Mouse (Mus musculus): ENCODE results near the gene Pgm5. TPM values are rescaled to one million over a fixed set of nuclear protein-coding genes. Genes with fewer than 3 reads are reported as not detected.

Pgm5 gene
- polyA plus RNA-seq, 1 experiment from 2014 or later, result 1.8 TPM

DNA sequence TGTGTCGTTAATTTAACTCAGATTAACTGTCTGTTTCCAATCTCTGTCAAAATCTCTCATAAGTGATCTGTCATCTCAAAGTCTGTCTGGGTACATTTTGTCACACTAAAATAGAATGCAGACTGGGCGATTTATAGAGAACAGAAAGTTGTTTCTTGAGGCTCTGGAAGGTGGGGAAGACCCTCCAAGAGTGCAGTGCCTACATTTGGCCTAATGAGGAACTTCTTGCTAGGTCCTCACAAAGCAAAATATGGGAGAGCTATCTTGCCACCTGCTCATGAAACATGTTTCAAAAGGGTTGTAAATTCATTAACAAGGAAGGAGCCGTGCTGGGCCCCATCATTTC is 107.2 kb downstream of the Pgm5 start:
- Histone ChIP-seq H3K9ac (ENCODE audit: low read depth, low read length) (no peak overlapping the region), H3K36me3 (ENCODE audit: control insufficient read depth, insufficient read depth, low read length) (no peaks in the 10 kb centered on the region), H3K27me3 (ENCODE audit: control insufficient read depth, insufficient read depth, low read length) (no peaks in the 10 kb centered on the region), H3K4me2 (replicated peaks; ENCODE audit: low read depth, low read length) (no peak overlapping the region), H3K4me3 (ENCODE audit: low read length) (no peak overlapping the region), H3K27ac (ENCODE audit: low read depth, low read length) (no peak overlapping the region), H3K4me1 (ENCODE audit: control insufficient read depth, insufficient read depth, low read length) (peaks cover 10% of the 10 kb centered on the region), H3K9me3 (ENCODE audit: control insufficient read depth, low read length) (no peaks in the 10 kb centered on the region)
- 75% methylated on average over 3 of the region's 3 CpGs for WGBS
- ATAC-seq (ENCODE audit: low FRiP score, low TSS enrichment), result no peak

DNA sequence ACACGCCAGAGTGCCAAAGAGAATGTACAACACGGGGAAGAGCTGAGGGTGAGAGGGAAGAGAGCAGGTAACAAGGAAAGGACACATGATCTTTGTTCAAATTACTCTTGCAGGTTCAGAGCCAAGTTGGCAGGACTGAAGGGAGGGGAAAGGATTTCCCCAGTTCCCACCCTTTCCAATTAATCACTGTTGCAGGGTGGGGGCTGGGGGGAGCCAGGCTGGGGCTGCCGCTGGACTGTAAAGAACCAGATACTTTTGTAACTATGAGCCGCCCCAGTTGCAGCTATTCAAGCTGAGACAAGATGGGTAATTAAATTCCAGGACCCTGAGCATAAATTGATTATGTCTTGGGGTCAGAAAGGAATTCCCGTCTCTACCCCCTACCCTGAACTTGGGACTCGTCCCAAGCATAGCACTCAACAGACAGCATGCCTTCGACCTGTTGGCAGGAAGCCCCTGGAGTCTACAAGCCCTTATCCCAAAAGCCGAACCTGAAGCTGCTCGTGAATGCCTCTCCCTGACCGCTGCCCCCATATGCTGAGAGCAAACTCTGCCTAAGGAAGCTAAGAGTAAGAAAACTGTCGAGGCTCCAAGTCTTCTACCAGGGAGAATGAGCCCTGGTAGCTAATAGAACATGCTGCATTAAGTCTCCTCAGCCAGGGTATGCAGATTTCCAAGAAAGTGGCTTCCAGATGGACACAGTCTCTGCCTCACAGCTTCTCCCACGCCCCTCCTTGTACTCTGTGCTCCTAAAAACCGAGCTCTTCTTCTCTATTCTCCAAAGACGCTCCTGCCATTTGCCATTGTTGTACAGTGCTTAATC is 107.8 kb downstream of the Pgm5 start:
- H3K9ac ChIP-seq (ENCODE audit: low read depth, low read length), result no peak overlapping the region
- H3K4me1 ChIP-seq (ENCODE audit: control insufficient read depth, insufficient read depth, low read length), result peaks cover 10% of the 10 kb centered on the region
- H3K36me3 ChIP-seq (ENCODE audit: control insufficient read depth, insufficient read depth, low read length), result no peaks in the 10 kb centered on the region
- peak; percentile 89 for ATAC-seq (ENCODE audit: low FRiP score, low TSS enrichment)
- H3K9me3 ChIP-seq (ENCODE audit: control insufficient read depth, low read length), result no peaks in the 10 kb centered on the region
- H3K27me3 ChIP-seq (ENCODE audit: control insufficient read depth, insufficient read depth, low read length), result no peaks in the 10 kb centered on the region
- 23% methylated on average over 14 of the region's 14 CpGs for WGBS
- no peak overlapping the region for H3K4me3 ChIP-seq (ENCODE audit: low read length)
- H3K4me2 ChIP-seq (replicated peaks; ENCODE audit: low read depth, low read length), result no peak overlapping the region; the same call in 1 of the 2 replicates
- peak overlapping the region; percentile 32; the same call in 1 of the 2 replicates for H3K27ac ChIP-seq (ENCODE audit: low read depth, low read length)

DNA sequence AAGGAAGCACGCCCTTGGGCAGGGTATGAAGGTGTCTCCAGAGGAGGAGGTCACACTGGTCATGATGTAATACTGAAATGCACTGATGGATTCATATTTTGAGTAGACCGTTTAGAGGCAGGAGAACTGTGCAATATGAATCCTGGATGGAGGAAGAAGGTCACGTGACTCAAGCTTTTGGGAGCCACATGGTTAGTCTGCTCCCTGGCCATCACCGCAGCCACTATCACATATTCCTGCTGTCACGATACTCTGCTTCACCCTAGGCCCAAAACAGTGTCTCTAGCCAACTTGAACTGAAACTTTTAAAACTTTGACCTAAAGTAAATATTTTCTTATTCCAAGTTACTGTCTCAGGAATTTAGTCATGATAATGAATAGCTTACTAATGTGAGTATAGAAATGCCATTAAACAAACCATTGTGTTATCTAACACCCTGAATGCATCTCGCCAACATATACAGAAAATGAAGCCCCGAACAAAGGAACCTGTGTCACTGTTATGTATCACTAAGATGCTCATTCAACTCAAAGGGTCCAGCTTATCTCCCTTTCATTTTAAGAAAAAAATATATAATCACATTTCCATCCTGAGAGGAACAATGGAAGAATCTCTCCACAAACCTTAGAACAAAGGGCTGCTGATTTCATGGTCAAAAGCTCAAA is 108.6 kb downstream of the Pgm5 start:
- Histone ChIP-seq H3K4me2 (replicated peaks; ENCODE audit: low read depth, low read length) (no peak overlapping the region), H3K36me3 (ENCODE audit: control insufficient read depth, insufficient read depth, low read length) (no peaks in the 10 kb centered on the region), H3K27me3 (ENCODE audit: control insufficient read depth, insufficient read depth, low read length) (no peaks in the 10 kb centered on the region), H3K27ac (ENCODE audit: low read depth, low read length) (peak overlapping the region; percentile 32; the same call in 1 of the 2 replicates), H3K9me3 (ENCODE audit: control insufficient read depth, low read length) (no peaks in the 10 kb centered on the region), H3K4me1 (ENCODE audit: control insufficient read depth, insufficient read depth, low read length) (peaks cover 10% of the 10 kb centered on the region), H3K9ac (ENCODE audit: low read depth, low read length) (no peak overlapping the region), H3K4me3 (ENCODE audit: low read length) (no peak overlapping the region)
- peak; percentile 39; the same call in 1 of the 2 replicates for ATAC-seq (ENCODE audit: low FRiP score, low TSS enrichment)
- WGBS, result 76% methylated on average over 7 of the region's 7 CpGs

DNA sequence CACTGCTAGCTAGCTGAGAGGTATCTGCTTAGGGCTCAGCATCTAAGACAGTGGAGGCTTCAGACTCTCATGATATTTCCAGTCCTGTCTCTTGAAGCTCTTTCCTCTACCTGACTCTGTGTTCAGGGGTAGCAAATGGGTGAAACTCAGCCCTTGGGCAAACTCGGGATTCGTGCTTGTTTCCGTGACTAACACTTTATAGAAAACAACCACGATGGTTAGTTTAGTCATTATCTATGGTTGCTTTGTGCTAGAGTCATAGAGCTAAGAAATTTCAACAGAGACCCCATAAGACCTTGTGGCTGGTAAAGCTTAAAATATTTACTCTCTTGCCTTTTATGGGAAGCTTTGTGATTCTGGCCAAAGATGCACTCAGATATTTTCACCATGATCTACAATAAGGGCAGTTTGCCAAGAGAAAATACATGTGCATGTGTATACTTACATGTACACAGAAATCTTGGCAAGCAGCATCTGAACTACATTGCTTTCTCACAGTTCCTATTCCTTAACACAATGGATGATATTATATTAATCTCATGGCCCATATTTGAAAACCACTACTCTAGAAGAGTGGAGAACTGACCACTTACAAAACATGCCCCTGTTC is 115.3 kb downstream of the Pgm5 start:
- Histone ChIP-seq H3K27ac (ENCODE audit: low read depth, low read length) (no peak overlapping the region), H3K4me2 (replicated peaks; ENCODE audit: low read depth, low read length) (no peak overlapping the region), H3K27me3 (ENCODE audit: control insufficient read depth, insufficient read depth, low read length) (no peaks in the 10 kb centered on the region), H3K4me3 (ENCODE audit: low read length) (no peak overlapping the region), H3K9ac (ENCODE audit: low read depth, low read length) (no peak overlapping the region), H3K36me3 (ENCODE audit: control insufficient read depth, insufficient read depth, low read length) (no peaks in the 10 kb centered on the region), H3K9me3 (ENCODE audit: control insufficient read depth, low read length) (no peaks in the 10 kb centered on the region), H3K4me1 (ENCODE audit: control insufficient read depth, insufficient read depth, low read length) (no peaks in the 10 kb centered on the region)
- 88% methylated on average over 4 of the region's 4 CpGs for WGBS
- ATAC-seq (ENCODE audit: low FRiP score, low TSS enrichment), result no peak

DNA sequence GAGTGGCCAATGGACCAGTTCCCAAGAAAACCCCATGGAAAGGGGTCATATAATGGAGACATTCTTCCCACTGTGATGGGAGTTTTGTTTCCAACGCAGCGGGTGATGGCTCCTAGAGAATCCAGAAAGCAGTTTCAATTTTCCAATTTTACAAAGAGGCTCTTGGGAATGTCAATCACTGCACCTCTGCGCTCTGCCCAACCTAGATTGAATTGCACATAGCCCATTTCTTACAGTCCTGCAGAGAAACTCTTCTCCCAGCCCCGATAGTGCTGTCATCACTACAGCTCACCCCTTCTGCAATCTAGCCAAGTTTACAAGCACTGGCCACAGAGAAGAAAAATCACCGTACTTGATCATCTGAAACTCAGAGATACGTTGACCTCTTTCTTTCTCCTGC is 119.0 kb downstream of the Pgm5 start:
- no peaks in the 10 kb centered on the region for H3K9me3 ChIP-seq (ENCODE audit: control insufficient read depth, low read length)
- H3K4me2 ChIP-seq (replicated peaks; ENCODE audit: low read depth, low read length), result no peak overlapping the region
- ATAC-seq (ENCODE audit: low FRiP score, low TSS enrichment), result no peak
- H3K4me1 ChIP-seq (ENCODE audit: control insufficient read depth, insufficient read depth, low read length), result no peaks in the 10 kb centered on the region
- no peak overlapping the region for H3K9ac ChIP-seq (ENCODE audit: low read depth, low read length)
- H3K27me3 ChIP-seq (ENCODE audit: control insufficient read depth, insufficient read depth, low read length), result no peaks in the 10 kb centered on the region
- no peak overlapping the region for H3K4me3 ChIP-seq (ENCODE audit: low read length)
- H3K36me3 ChIP-seq (ENCODE audit: control insufficient read depth, insufficient read depth, low read length), result no peaks in the 10 kb centered on the region
- H3K27ac ChIP-seq (ENCODE audit: low read depth, low read length), result no peak overlapping the region
- WGBS, result 83% methylated on average over 6 of the region's 6 CpGs

DNA sequence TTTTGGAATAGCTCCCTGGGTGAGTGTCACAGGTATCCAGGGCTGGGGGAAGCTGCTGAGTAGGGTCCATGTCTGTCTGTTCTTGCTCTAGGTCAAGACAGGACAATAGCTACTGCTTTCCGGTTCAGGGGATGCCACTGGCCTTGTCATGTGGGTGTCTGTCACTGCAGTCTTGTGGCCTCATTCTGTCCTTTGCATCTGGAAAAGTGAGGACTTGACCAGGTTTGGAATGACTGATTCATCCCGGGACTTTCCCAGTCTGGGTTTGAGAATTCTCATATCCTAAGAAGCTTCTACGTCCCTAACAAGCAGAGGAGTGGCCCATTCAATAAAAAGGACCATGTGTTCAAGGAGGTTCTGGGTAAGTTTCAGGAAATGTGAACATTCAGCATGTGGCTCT is 122.9 kb downstream of the Pgm5 start:
- Histone ChIP-seq H3K9ac (ENCODE audit: low read depth, low read length) (no peak overlapping the region), H3K4me2 (replicated peaks; ENCODE audit: low read depth, low read length) (no peak overlapping the region), H3K4me3 (ENCODE audit: low read length) (no peak overlapping the region), H3K9me3 (ENCODE audit: control insufficient read depth, low read length) (no peaks in the 10 kb centered on the region), H3K36me3 (ENCODE audit: control insufficient read depth, insufficient read depth, low read length) (no peaks in the 10 kb centered on the region), H3K27ac (ENCODE audit: low read depth, low read length) (no peak overlapping the region), H3K4me1 (ENCODE audit: control insufficient read depth, insufficient read depth, low read length) (0 out of 2 replicates have a peak, but pooled peaks cover 3% of the 10 kb centered on the region), H3K27me3 (ENCODE audit: control insufficient read depth, insufficient read depth, low read length) (no peaks in the 10 kb centered on the region)
- WGBS, result 93% methylated on average over 3 of the region's 3 CpGs
- no peak for ATAC-seq (ENCODE audit: low FRiP score, low TSS enrichment)

DNA sequence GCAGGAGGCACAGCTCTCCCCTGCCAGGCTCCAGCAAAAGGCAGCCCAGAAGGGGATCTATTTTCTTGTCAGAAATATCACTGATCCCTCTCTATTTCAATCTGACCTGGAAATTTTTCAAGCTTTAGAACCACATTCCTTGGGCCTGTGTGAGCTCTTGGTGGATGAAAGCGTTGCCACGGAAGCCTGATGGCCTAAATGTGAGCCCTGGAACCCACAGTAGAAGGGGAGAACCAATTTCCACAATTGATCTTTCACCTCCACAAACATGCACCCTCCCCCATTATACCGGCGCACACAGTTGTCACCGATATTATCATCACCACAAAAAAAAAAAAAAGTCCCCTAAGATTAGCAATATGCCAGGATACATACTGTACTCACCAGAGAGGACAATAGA is 123.6 kb downstream of the Pgm5 start:
- 88% methylated on average over 5 of the region's 5 CpGs for WGBS
- no peaks in the 10 kb centered on the region for H3K9me3 ChIP-seq (ENCODE audit: control insufficient read depth, low read length)
- no peak for ATAC-seq (ENCODE audit: low FRiP score, low TSS enrichment)

DNA sequence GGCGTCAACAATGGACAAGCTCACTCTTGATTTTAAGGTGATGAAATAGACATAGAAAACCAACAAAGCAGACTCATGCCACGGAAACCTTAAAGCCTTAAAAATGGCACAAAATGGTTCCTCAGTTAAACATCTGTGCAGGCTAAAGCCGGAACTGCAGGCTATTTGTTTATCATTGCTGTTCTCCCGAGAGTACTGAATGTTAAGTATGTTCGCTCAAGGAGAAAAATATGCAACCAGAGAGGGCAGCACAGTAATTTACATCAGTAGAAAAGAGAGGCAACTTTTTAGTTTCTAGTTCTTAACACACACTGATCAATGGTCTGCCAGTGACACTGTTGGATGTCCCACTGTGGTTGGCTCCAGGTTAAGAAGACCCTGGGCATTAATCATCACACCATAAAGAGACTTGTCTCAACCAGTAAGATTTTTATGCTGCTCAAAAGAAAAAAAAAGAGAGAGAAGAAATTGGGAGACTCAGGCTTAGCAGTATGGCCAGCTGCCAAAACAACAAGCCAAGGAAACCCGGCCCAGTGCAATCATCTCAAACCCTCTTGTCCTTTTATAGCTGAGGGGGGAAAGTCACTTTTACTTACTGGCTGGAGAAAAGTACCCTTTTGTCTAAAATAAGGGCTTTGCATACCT is 126.0 kb downstream of the Pgm5 start:
- 48% methylated on average over 6 of the region's 6 CpGs for WGBS
- Histone ChIP-seq H3K4me3 (ENCODE audit: low read length) (no peak overlapping the region), H3K4me2 (replicated peaks; ENCODE audit: low read depth, low read length) (no peak overlapping the region), H3K9me3 (ENCODE audit: control insufficient read depth, low read length) (no peaks in the 10 kb centered on the region), H3K27ac (ENCODE audit: low read depth, low read length) (no peak overlapping the region; the same call in 1 of the 2 replicates), H3K9ac (ENCODE audit: low read depth, low read length) (no peak overlapping the region), H3K36me3 (ENCODE audit: control insufficient read depth, insufficient read depth, low read length) (no peaks in the 10 kb centered on the region), H3K27me3 (ENCODE audit: control insufficient read depth, insufficient read depth, low read length) (no peaks in the 10 kb centered on the region), H3K4me1 (ENCODE audit: control insufficient read depth, insufficient read depth, low read length) (0 out of 2 replicates have a peak, but pooled peaks cover 3% of the 10 kb centered on the region)
- ATAC-seq (ENCODE audit: low FRiP score, low TSS enrichment), result no peak

More for the DNA sequence above, 123.6 kb downstream of the Pgm5 start:
- 0 out of 2 replicates have a peak, but pooled peaks cover 3% of the 10 kb centered on the region for H3K4me1 ChIP-seq (ENCODE audit: control insufficient read depth, insufficient read depth, low read length)
- no peaks in the 10 kb centered on the region for H3K27me3 ChIP-seq (ENCODE audit: control insufficient read depth, insufficient read depth, low read length)
- no peak overlapping the region for H3K9ac ChIP-seq (ENCODE audit: low read depth, low read length)
- no peak overlapping the region for H3K27ac ChIP-seq (ENCODE audit: low read depth, low read length)
- H3K4me2 ChIP-seq (replicated peaks; ENCODE audit: low read depth, low read length), result no peak overlapping the region
- no peak overlapping the region for H3K4me3 ChIP-seq (ENCODE audit: low read length)
- no peaks in the 10 kb centered on the region for H3K36me3 ChIP-seq (ENCODE audit: control insufficient read depth, insufficient read depth, low read length)
